Mouse (Mus musculus) liver, postnatal 0 days (tissue): ENCODE data around the gene Rnf43.

Experiments used
- CTCF ChIP-seq: sonication (generic); IDR thresholded peaks from 2 replicates; pipeline ENCODE4 v1.5.1; 2016; ENCODE audit warnings: antibody characterized with exemption, low read depth
- EP300 ChIP-seq: IDR thresholded peaks from 2 replicates; pipeline ENCODE4 v1.6.1; 2016; ENCODE audit warnings: antibody characterized with exemption, low read depth, mild to moderate bottlenecking

- TF ChIP-seq CTCF: no peak
- no peak for TF ChIP-seq EP300
Measured at GRCm38 (mm10) chr11:87779392-87779791, 116.9 kb downstream of the Rnf43 start.
